Mouse (Mus musculus) myocyte (in vitro differentiated cells): ENCODE measurements around the gene Eno4.

Source experiments
- MAX ChIP-seq: IDR thresholded peaks from one replicate; pipeline ENCODE4 v1.6.1; 2011; ENCODE audit warnings: low read depth, mild to moderate bottlenecking, control low read depth
- POLR2A ChIP-seq: IDR thresholded peaks from one replicate; pipeline ENCODE4 v1.6.1; 2011; ENCODE audit warnings: low read depth, mild to moderate bottlenecking, control low read depth, moderate library complexity; ENCODE audit not compliant: insufficient read length
- POLR2AphosphoS2 ChIP-seq: IDR thresholded peaks from one replicate; pipeline ENCODE4 v1.6.1; 2011; ENCODE audit warnings: low read depth, control low read depth; ENCODE audit not compliant: insufficient read length
- SRF ChIP-seq: IDR thresholded peaks from one replicate; pipeline ENCODE4 v1.6.1; 2011; ENCODE audit warnings: low read depth; ENCODE audit not compliant: control insufficient read depth, insufficient read length
- TCF12 ChIP-seq: IDR thresholded peaks from one replicate; pipeline ENCODE4 v1.6.1; 2011; ENCODE audit warnings: mild to moderate bottlenecking, control low read depth; ENCODE audit not compliant: poor library complexity, insufficient read depth, severe bottlenecking
- USF1 ChIP-seq: IDR thresholded peaks from one replicate; pipeline ENCODE4 v1.6.1; 2011; ENCODE audit warnings: low read depth, mild to moderate bottlenecking, control low read depth, moderate library complexity

DNA sequence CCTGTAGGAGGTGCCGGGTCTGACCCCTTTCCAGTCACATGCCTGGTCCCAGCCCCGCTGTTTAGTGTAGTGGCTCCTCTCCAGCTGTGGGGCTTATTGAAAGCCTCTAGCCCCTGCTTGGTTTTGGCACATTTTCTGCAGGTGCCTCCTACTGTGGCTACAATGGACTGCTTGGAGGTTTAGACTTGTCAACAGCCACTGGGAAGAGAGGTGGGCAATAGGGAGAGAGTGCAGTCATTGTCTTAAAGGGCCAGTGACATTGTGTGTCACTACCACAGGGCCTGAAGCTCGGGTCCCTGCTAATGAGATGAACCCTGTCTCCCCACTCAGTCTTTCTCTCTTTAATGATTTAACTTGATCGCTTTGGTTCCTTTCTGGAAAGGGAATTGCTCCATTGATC, 10.2 kb upstream of the Eno4 start:
- TF ChIP-seq USF1, result no peak
- TF ChIP-seq POLR2A, result no peak
- no peak for TF ChIP-seq SRF
- TF ChIP-seq MAX, result no peak
- TF ChIP-seq TCF12, result no peak
- TF ChIP-seq POLR2AphosphoS2, result no peak
